Mouse (Mus musculus): Measurements from ENCODE around the gene Stxbp6.

GRCm38 (mm10) chr12:45082379-45083144 lies 8.1 kb upstream of the Stxbp6 start:
- no peak for TF ChIP-seq TAL1 (IDR thresholded peaks at IDR 0.05; ENCODE audit: low read length)
- no peak for TF ChIP-seq GATA1 (IDR thresholded peaks at IDR 0.05; ENCODE audit: low read length)

Data from erythroblast, embryonic 14.5 days (primary cell).